Mouse (Mus musculus) testis, adult 2 months (tissue): ENCODE measurements around the gene Mcoln3.

Source experiments
- CTCF ChIP-seq: fragments of 200-500 bp; IDR thresholded peaks from 2 replicates; pipeline ENCODE4 v1.5.1; 2012; ENCODE audit warnings: low read depth, mild to moderate bottlenecking, inconsistent platforms, low read length, moderate library complexity; ENCODE audit not compliant: control insufficient read depth, insufficient read depth, insufficient replicate concordance
- POLR2A ChIP-seq: fragments of 200-500 bp; IDR thresholded peaks from 2 replicates; pipeline ENCODE4 v1.6.1; 2012; ENCODE audit warnings: low read depth, mild to moderate bottlenecking, inconsistent platforms, low read length, moderate library complexity; ENCODE audit not compliant: control insufficient read depth

DNA sequence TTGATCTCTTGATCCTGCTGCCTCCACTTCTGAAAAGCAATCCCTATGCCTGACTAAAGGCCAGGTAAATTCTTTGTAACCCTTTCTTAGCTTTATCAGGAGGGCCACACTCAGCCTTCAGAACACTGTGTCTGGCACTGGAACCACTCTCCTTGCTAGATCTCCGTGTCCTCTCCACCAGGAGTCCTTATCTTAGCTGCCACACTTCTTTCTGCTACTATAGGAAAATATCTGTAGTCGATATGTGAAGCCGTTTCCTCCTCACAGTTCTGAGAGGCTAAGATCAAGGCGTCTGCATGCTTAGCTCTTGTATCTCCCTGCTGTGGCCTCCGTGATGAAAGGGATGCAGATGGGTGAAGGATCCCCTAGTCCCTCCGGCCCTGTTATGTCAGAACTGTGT, 10.0 kb downstream of the Mcoln3 start:
- TF ChIP-seq CTCF (no peak), POLR2A (no peak)
